Mouse (Mus musculus): Measurements from ENCODE around the gene Vstm2a. TPM values are rescaled to one million over a fixed set of nuclear protein-coding genes. Genes with fewer than 3 reads are reported as not detected.

Gene Vstm2a
- 5.0 and 5.7 TPM in 2 replicates for polyA plus RNA-seq (2014; fragmentation: Nextera tagmentation; extraction: Ambion mirVana)

GRCm38 (mm10) chr11:16257473-16257921, at the start of gene Vstm2a:
Gene Vstm2a, plus strand, starts transcription at chr11:16257724.
- H3K9ac ChIP-seq (ENCODE audit: low read length) = peak within 1 kb of the TSS; percentile 60
- no peak within 1 kb of the TSS for H3K27ac ChIP-seq (ENCODE audit: low read depth, low read length)
- peak within 1 kb of the TSS; percentile 91 for H3K4me2 ChIP-seq
- H3K36me3 ChIP-seq (ENCODE audit: control insufficient read depth, insufficient read depth, low read length) = no peaks in the 10 kb centered on the region
- no peaks in the 10 kb centered on the region for H3K9me3 ChIP-seq (ENCODE audit: control insufficient read depth, low read length)
- ATAC-seq (ENCODE audit: low FRiP score) (peak; percentile 81), DNase-seq (ENCODE audit: low spot score, missing footprints) (peak; percentile 96)
- under 1% methylated on average over 44 of the region's 44 CpGs for WGBS
- H3K4me1 ChIP-seq (ENCODE audit: control insufficient read depth, insufficient read depth, low read length) = peaks cover 3% of the 10 kb centered on the region; the same call in 1 of the 2 replicates
- H3K27me3 ChIP-seq (ENCODE audit: control insufficient read depth, insufficient read depth, low read length) = peaks cover 28% of the 10 kb centered on the region
- peak within 1 kb of the TSS; percentile 59 for H3K4me3 ChIP-seq (ENCODE audit: low read depth, low read length)

DNA sequence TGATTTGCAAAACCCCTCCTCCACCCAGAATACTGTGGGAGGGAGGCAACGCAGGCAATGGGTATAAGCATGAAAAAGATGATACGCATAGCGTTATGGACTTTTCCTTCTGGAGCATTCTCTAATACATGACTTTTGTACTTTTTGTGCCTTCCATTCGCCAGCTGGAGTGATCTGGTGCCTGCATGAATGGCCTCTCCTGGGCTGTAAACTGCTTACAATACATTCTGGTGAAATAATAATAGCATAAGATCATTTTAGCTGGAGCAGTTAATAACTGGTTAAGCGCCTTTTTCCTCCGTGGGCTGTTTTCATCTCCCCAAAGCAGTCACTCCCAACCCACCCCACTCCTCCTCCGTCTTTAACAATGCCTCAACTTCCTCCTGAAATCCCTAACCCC, 513 bp upstream of the Vstm2a start:
- H3K27ac ChIP-seq (ENCODE audit: low read depth, low read length) = no peak overlapping the region
- DNase-seq (ENCODE audit: low spot score, missing footprints) = no peak
- H3K4me2 ChIP-seq = peak overlapping the region; percentile 91
- no peak for ATAC-seq (ENCODE audit: low FRiP score)
- H3K9me3 ChIP-seq (ENCODE audit: control insufficient read depth, low read length) = no peaks in the 10 kb centered on the region
- H3K4me1 ChIP-seq (ENCODE audit: control insufficient read depth, insufficient read depth, low read length) = peaks cover 3% of the 10 kb centered on the region; the same call in 1 of the 2 replicates
- no peaks in the 10 kb centered on the region for H3K36me3 ChIP-seq (ENCODE audit: control insufficient read depth, insufficient read depth, low read length)
- H3K9ac ChIP-seq (ENCODE audit: low read length) = peak overlapping the region; percentile 60
- H3K27me3 ChIP-seq (ENCODE audit: control insufficient read depth, insufficient read depth, low read length) = peaks cover 28% of the 10 kb centered on the region
- WGBS = 22% methylated on average over 7 of the region's 7 CpGs
- peak overlapping the region; percentile 59 for H3K4me3 ChIP-seq (ENCODE audit: low read depth, low read length)

GRCm38 (mm10) chr11:16258300-16258699, 776 bp downstream of the Vstm2a start:
- Histone ChIP-seq H3K36me3 (ENCODE audit: control insufficient read depth, insufficient read depth, low read length) (no peaks in the 10 kb centered on the region), H3K27me3 (ENCODE audit: control insufficient read depth, insufficient read depth, low read length) (peaks cover 28% of the 10 kb centered on the region), H3K4me1 (ENCODE audit: control insufficient read depth, insufficient read depth, low read length) (peaks cover 3% of the 10 kb centered on the region; the same call in 1 of the 2 replicates), H3K9me3 (ENCODE audit: control insufficient read depth, low read length) (no peaks in the 10 kb centered on the region), H3K27ac (ENCODE audit: low read depth, low read length) (no peak overlapping the region), H3K4me2 (peak overlapping the region; percentile 91; the same call in 1 of the 2 replicates), H3K9ac (ENCODE audit: low read length) (no peak overlapping the region), H3K4me3 (ENCODE audit: low read depth, low read length) (peak overlapping the region; percentile 59; the same call in 1 of the 2 replicates)
- no peak for ATAC-seq (ENCODE audit: low FRiP score)
- WGBS = 16% methylated on average over 1 of the region's 1 CpGs
- DNase-seq (ENCODE audit: low spot score, missing footprints) = peak; percentile 88

DNA sequence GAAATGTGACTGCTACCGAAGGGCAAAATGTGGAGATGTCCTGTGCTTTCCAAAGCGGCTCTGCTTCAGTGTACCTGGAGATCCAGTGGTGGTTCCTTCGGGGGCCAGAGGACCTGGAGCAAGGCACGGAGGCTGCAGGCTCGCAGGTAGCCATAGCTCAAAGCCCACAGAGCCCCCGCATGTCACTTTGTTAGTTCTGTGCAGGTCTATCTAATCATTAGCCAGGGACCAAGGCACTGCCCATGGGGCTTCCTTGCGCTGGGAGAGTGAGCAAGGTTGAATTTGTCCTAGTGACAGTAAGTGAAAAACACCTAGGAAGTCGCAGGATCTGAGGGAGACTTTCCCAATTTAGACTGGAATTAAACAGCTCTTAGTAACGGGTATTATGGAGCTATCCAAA, 2.4 kb downstream of the Vstm2a start:
- no peak overlapping the region for H3K27ac ChIP-seq (ENCODE audit: low read depth, low read length)
- H3K27me3 ChIP-seq (ENCODE audit: control insufficient read depth, insufficient read depth, low read length) = peaks cover 28% of the 10 kb centered on the region
- WGBS = 17% methylated on average over 9 of the region's 9 CpGs
- ATAC-seq (ENCODE audit: low FRiP score) (no peak), DNase-seq (ENCODE audit: low spot score, missing footprints) (peak; percentile 91)
- no peak overlapping the region for H3K4me2 ChIP-seq
- no peaks in the 10 kb centered on the region for H3K36me3 ChIP-seq (ENCODE audit: control insufficient read depth, insufficient read depth, low read length)
- no peak overlapping the region for H3K4me3 ChIP-seq (ENCODE audit: low read depth, low read length)
- H3K9ac ChIP-seq (ENCODE audit: low read length) = no peak overlapping the region
- H3K9me3 ChIP-seq (ENCODE audit: control insufficient read depth, low read length) = no peaks in the 10 kb centered on the region
- H3K4me1 ChIP-seq (ENCODE audit: control insufficient read depth, insufficient read depth, low read length) = peaks cover 3% of the 10 kb centered on the region; the same call in 1 of the 2 replicates

- WGBS = under 1% methylated on average over 40 of the region's 40 CpGs
- ATAC-seq (ENCODE audit: low FRiP score) = peak; percentile 86
- H3K36me3 ChIP-seq (ENCODE audit: control insufficient read depth, insufficient read depth, low read length) = no peaks in the 10 kb centered on the region
- DNase-seq (ENCODE audit: low spot score, missing footprints) = peak; percentile 97
- peaks cover 3% of the 10 kb centered on the region; the same call in 1 of the 2 replicates for H3K4me1 ChIP-seq (ENCODE audit: control insufficient read depth, insufficient read depth, low read length)
- no peaks in the 10 kb centered on the region for H3K9me3 ChIP-seq (ENCODE audit: control insufficient read depth, low read length)
- peak overlapping the region; percentile 67 for H3K9ac ChIP-seq (ENCODE audit: low read length)
- H3K4me2 ChIP-seq = peak overlapping the region; percentile 66
- peak overlapping the region; percentile 45 for H3K4me3 ChIP-seq (ENCODE audit: low read depth, low read length)
- H3K27me3 ChIP-seq (ENCODE audit: control insufficient read depth, insufficient read depth, low read length) = peaks cover 28% of the 10 kb centered on the region
- no peak overlapping the region for H3K27ac ChIP-seq (ENCODE audit: low read depth, low read length)
Measured at GRCm38 (mm10) chr11:16260764-16261578, 3.4 kb downstream of the Vstm2a start.

DNA sequence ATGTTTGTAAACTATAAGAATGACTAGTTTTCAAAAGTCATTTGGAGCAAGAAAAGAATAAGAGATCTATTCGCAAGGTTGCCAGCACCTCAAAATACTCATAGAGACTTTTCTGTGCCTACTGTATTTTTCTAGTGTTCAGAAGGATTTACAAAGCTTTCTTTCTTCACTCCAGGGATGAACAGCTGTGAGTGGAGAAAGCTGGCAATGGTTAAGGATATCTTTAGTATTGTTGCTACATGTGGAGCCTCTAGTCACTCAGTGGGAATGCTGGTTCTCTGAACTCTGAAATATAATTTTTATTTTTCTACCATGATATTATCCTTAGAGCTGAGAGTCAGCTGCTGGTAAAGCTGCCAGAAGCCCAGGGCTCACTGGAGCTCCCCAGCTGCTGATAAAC, 10.9 kb downstream of the Vstm2a start:
- Histone ChIP-seq H3K4me2 (no peak overlapping the region), H3K4me1 (ENCODE audit: control insufficient read depth, insufficient read depth, low read length) (no peaks in the 10 kb centered on the region), H3K27ac (ENCODE audit: low read depth, low read length) (no peak overlapping the region), H3K9ac (ENCODE audit: low read length) (no peak overlapping the region), H3K9me3 (ENCODE audit: control insufficient read depth, low read length) (no peaks in the 10 kb centered on the region), H3K27me3 (ENCODE audit: control insufficient read depth, insufficient read depth, low read length) (no peaks in the 10 kb centered on the region), H3K36me3 (ENCODE audit: control insufficient read depth, insufficient read depth, low read length) (no peaks in the 10 kb centered on the region), H3K4me3 (ENCODE audit: low read depth, low read length) (no peak overlapping the region)
- 94% methylated on average over 1 of the region's 1 CpGs for WGBS
- ATAC-seq (ENCODE audit: low FRiP score) = no peak
- DNase-seq (ENCODE audit: low spot score, missing footprints) = no peak

GRCm38 (mm10) chr11:16290381-16290780, 32.9 kb downstream of the Vstm2a start:
- H3K9me3 ChIP-seq (ENCODE audit: control insufficient read depth, low read length) = no peaks in the 10 kb centered on the region
- no peaks in the 10 kb centered on the region for H3K27me3 ChIP-seq (ENCODE audit: control insufficient read depth, insufficient read depth, low read length)
- WGBS = 89% methylated on average over 1 of the region's 1 CpGs
- H3K36me3 ChIP-seq (ENCODE audit: control insufficient read depth, insufficient read depth, low read length) = no peaks in the 10 kb centered on the region
- ATAC-seq (ENCODE audit: low FRiP score) = no peak
- H3K9ac ChIP-seq (ENCODE audit: low read length) = no peak overlapping the region
- DNase-seq (ENCODE audit: low spot score, missing footprints) = no peak
- no peak overlapping the region for H3K27ac ChIP-seq (ENCODE audit: low read depth, low read length)
- no peak overlapping the region for H3K4me2 ChIP-seq
- H3K4me1 ChIP-seq (ENCODE audit: control insufficient read depth, insufficient read depth, low read length) = no peaks in the 10 kb centered on the region
- H3K4me3 ChIP-seq (ENCODE audit: low read depth, low read length) = no peak overlapping the region

DNA sequence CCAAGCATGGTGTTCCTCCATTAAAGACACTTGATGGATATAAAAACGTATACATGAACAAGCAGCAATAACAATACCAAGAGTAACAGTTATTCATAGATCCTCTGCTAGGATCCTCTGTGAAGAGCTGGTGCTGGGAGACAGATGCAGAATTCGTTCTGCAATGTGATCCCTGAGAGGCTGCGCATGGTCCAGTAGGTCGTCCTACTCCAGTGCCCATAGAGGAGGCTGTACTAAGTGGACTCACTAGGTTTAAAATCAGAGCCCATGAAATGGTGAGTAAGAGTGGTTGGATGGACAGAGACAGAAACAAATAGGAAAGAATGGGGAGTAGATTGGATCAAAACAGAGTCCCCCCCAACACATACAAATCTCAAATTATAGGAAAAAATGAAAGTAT, 35.4 kb downstream of the Vstm2a start:
- Histone ChIP-seq H3K4me1 (ENCODE audit: control insufficient read depth, insufficient read depth, low read length) (no peaks in the 10 kb centered on the region), H3K4me3 (ENCODE audit: low read depth, low read length) (no peak overlapping the region), H3K27ac (ENCODE audit: low read depth, low read length) (no peak overlapping the region), H3K9ac (ENCODE audit: low read length) (no peak overlapping the region), H3K36me3 (ENCODE audit: control insufficient read depth, insufficient read depth, low read length) (no peaks in the 10 kb centered on the region), H3K27me3 (ENCODE audit: control insufficient read depth, insufficient read depth, low read length) (no peaks in the 10 kb centered on the region), H3K4me2 (no peak overlapping the region), H3K9me3 (ENCODE audit: control insufficient read depth, low read length) (no peaks in the 10 kb centered on the region)
- DNase-seq (ENCODE audit: low spot score, missing footprints) = no peak
- 84% methylated on average over 4 of the region's 4 CpGs for WGBS
- ATAC-seq (ENCODE audit: low FRiP score) = no peak

- Histone ChIP-seq H3K9ac (ENCODE audit: low read length) (no peak overlapping the region), H3K4me3 (ENCODE audit: low read depth, low read length) (no peak overlapping the region), H3K36me3 (ENCODE audit: control insufficient read depth, insufficient read depth, low read length) (no peaks in the 10 kb centered on the region), H3K27ac (ENCODE audit: low read depth, low read length) (no peak overlapping the region), H3K27me3 (ENCODE audit: control insufficient read depth, insufficient read depth, low read length) (no peaks in the 10 kb centered on the region), H3K4me1 (ENCODE audit: control insufficient read depth, insufficient read depth, low read length) (no peaks in the 10 kb centered on the region), H3K4me2 (no peak overlapping the region), H3K9me3 (ENCODE audit: control insufficient read depth, low read length) (no peaks in the 10 kb centered on the region)
- no peak for ATAC-seq (ENCODE audit: low FRiP score)
- no peak for DNase-seq (ENCODE audit: low spot score, missing footprints)
- 75% methylated on average over 1 of the region's 1 CpGs for WGBS
Measured at GRCm38 (mm10) chr11:16296521-16296920, 39.0 kb downstream of the Vstm2a start.

All from midbrain, embryonic 11.5 days (tissue).